In the genomic region with DNA sequence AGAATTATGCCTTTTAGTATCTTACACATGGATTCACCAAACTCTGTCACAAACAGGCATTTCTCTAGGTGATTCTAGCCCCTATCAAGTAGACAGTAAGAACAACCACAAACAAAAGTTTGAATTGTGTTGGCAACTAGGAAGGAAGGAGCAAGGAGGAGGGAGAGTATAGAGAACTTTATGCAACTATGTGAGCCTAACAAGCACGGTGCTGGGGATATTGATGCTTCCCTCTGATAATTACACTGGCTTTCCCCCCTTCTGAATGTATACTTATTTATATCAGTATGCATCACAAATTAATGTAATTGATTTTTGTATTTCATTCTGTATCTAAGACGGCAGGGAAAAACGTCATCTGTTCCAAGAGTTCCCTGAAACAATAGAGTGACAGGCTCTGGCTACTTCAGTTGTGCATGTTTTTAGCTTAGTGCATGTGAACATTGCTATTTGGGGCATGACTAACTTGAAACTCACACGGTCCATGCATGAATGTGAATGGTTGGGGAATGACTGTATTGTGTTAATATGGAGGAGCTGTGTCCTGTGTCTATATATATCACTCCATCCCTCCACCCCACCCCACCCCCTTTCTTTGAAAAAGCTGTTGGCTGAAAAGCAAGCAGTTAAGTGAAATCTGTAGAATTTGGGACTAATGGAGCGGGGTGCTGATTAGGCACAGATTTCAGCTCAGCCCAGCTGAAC, we compare ENCODE assay signal across 23 mouse cellular contexts.
DNase-seq lines count a peak whose midpoint lies in the region; ATAC-seq lines count a peak whose summit lies in the region.
"Had no signal": no experiment of that assay in that cellular context is flagged by ENCODE, and none has a peak within 500 bp of the region (broad histone marks: within the 10 kb centered on the region; RNA-seq: fewer than 3 reads in every experiment).

No protein-coding gene starts in this region.

- ATAC-seq in midbrain, embryonic 12.5 days (ENCODE audit: low FRiP score, low read depth) = 0 out of 2 replicates have a peak, but pooled peaks have one; percentile 27
- ATAC-seq in midbrain, embryonic 15.5 days (replicated peaks) = no peak
- ATAC-seq in forebrain, embryonic 14.5 days = peak; percentile 84
- ATAC-seq: activated CD4-positive, CD25-positive, alpha-beta regulatory T cell, adult 4 months; hindbrain, postnatal 0 days; intestine, embryonic 16.5 days; lung, postnatal 0 days; midbrain, embryonic 13.5 days had no signal

- no peak overlapping the region for H3K4me2 ChIP-seq in midbrain, embryonic 12.5 days (replicated peaks)
- H3K4me2 ChIP-seq in midbrain, embryonic 15.5 days = no peak overlapping the region
- no peak overlapping the region for H3K4me2 ChIP-seq in forebrain, embryonic 14.5 days (ENCODE audit: low read length)
- H3K4me2 ChIP-seq: midbrain, embryonic 13.5 days had no signal

- DNase-seq in forebrain, embryonic 14.5 days (ENCODE audit: low spot score) = peak; percentile 25
- peak; percentile 47 for DNase-seq in mesoderm, embryonic 11.5 days (ENCODE audit: low read depth, low spot score)
- peak; percentile 31 for DNase-seq in retina, postnatal 7 days (ENCODE audit: low read depth, low spot score)
- no peak for DNase-seq in adrenal gland, adult 18-20 months (ENCODE audit: low spot score in 2 of 2)
- no peak for DNase-seq in right cerebral cortex, adult 2 months (ENCODE audit: low spot score in 2 of 2)
- DNase-seq: adrenal gland, postnatal 10 days; cerebellum, adult 9-10 months; kidney, adult 9 months; kidney, postnatal 14 days; right cerebral cortex, postnatal 14 days; thymus, adult 2 months; thymus, postnatal 4 days had no signal

- no peaks in the 10 kb centered on the region for H3K36me3 ChIP-seq in midbrain, embryonic 12.5 days
- H3K36me3 ChIP-seq in midbrain, embryonic 15.5 days (replicated peaks) = no peaks in the 10 kb centered on the region
- H3K36me3 ChIP-seq in forebrain, embryonic 14.5 days (ENCODE audit: control insufficient read depth, insufficient read depth, low read length) = no peaks in the 10 kb centered on the region
- H3K36me3 ChIP-seq: limb, embryonic 10.5 days; midbrain, embryonic 13.5 days had no signal

- no peak overlapping the region for H3K27ac ChIP-seq in midbrain, embryonic 12.5 days (replicated peaks)
- H3K27ac ChIP-seq in midbrain, embryonic 15.5 days = no peak overlapping the region
- no peak overlapping the region for H3K27ac ChIP-seq in forebrain, embryonic 14.5 days (ENCODE audit: low read depth, low read length)
- H3K27ac ChIP-seq: hindbrain, postnatal 0 days; layer of hippocampus, adult 2 months; limb, embryonic 10.5 days; macrophage; midbrain, embryonic 13.5 days; stomach, postnatal 0 days had no signal

- H3K9me3 ChIP-seq in midbrain, embryonic 12.5 days = no peaks in the 10 kb centered on the region
- H3K9me3 ChIP-seq in midbrain, embryonic 15.5 days = no peaks in the 10 kb centered on the region
- no peaks in the 10 kb centered on the region for H3K9me3 ChIP-seq in forebrain, embryonic 14.5 days (replicated peaks; ENCODE audit: control insufficient read depth, low read length)
- H3K9me3 ChIP-seq: limb, embryonic 10.5 days; midbrain, embryonic 13.5 days had no signal

- no peaks in the 10 kb centered on the region for H3K27me3 ChIP-seq in midbrain, embryonic 12.5 days
- no peaks in the 10 kb centered on the region for H3K27me3 ChIP-seq in midbrain, embryonic 15.5 days (replicated peaks)
- no peaks in the 10 kb centered on the region for H3K27me3 ChIP-seq in forebrain, embryonic 14.5 days (replicated peaks; ENCODE audit: control insufficient read depth, insufficient read depth, low read length)
- H3K27me3 ChIP-seq: midbrain, embryonic 13.5 days had no signal

- no peak overlapping the region for H3K4me3 ChIP-seq in midbrain, embryonic 12.5 days
- no peak overlapping the region for H3K4me3 ChIP-seq in midbrain, embryonic 15.5 days
- no peak overlapping the region for H3K4me3 ChIP-seq in forebrain, embryonic 14.5 days (ENCODE audit: low read depth, low read length)
- H3K4me3 ChIP-seq: layer of hippocampus, adult 2 months; limb, embryonic 10.5 days; midbrain, embryonic 13.5 days had no signal

- H3K9ac ChIP-seq in midbrain, embryonic 12.5 days (replicated peaks) = no peak overlapping the region
- no peak overlapping the region for H3K9ac ChIP-seq in midbrain, embryonic 15.5 days
- no peak overlapping the region for H3K9ac ChIP-seq in forebrain, embryonic 14.5 days (ENCODE audit: low read length)
- H3K9ac ChIP-seq: midbrain, embryonic 13.5 days had no signal

- WGBS in midbrain, embryonic 12.5 days = 71% methylated on average over 5 of the region's 5 CpGs
- WGBS in midbrain, embryonic 15.5 days = 71% methylated on average over 5 of the region's 5 CpGs
- WGBS in forebrain, embryonic 14.5 days = 48% methylated on average over 5 of the region's 5 CpGs

- H3K4me1 ChIP-seq in midbrain, embryonic 12.5 days = no peaks in the 10 kb centered on the region
- no peaks in the 10 kb centered on the region for H3K4me1 ChIP-seq in midbrain, embryonic 15.5 days
- H3K4me1 ChIP-seq in forebrain, embryonic 14.5 days (ENCODE audit: control insufficient read depth, insufficient read depth, low read length) = no peaks in the 10 kb centered on the region
- H3K4me1 ChIP-seq: midbrain, embryonic 13.5 days had no signal

Comparison
In these comparisons a context has a peak if more than half of its experiments do, and no peak if none do; other contexts are left out.
1. DNase-seq: peak in forebrain, embryonic 14.5 days (single experiment), mesoderm, embryonic 11.5 days (single experiment) and retina, postnatal 7 days (single experiment); none in adrenal gland, adult 18-20 months (0 of 2) and right cerebral cortex, adult 2 months (0 of 2).